ENCODE assay signal across 23 mouse cellular contexts in genomic region chr7:141577801-141578200, GRCm38 (mm10). TPM values are rescaled to one million over a fixed set of nuclear protein-coding genes. Genes with fewer than 3 reads are reported as not detected.
DNase-seq lines count a peak whose midpoint lies in the region; ATAC-seq and TF ChIP-seq lines count a peak whose summit lies in the region.
"Had no signal": no experiment of that assay in that cellular context is flagged by ENCODE, and none has a peak within 500 bp of the region (broad histone marks: within the 10 kb centered on the region; RNA-seq: fewer than 3 reads in every experiment).

No protein-coding gene starts in this region.

- no peak for ATAC-seq in liver, embryonic 12.5 days
- ATAC-seq in liver, embryonic 11.5 days (replicated peaks; ENCODE audit: low FRiP score), result no peak
- no peak for ATAC-seq in liver, embryonic 16.5 days (ENCODE audit: low read depth)
- ATAC-seq: forebrain, embryonic 13.5 days; forebrain, postnatal 0 days had no signal

- no peak for TF ChIP-seq POLR2A in bone marrow macrophage, adult 2 months (IDR thresholded peaks at IDR 0.05; ENCODE audit: borderline replicate concordance, low read depth, low read length)

- TF ChIP-seq CTCF in bone marrow macrophage, adult 2 months (IDR thresholded peaks at IDR 0.05; ENCODE audit: low read depth, low read length), result no peak

- no peaks in the 10 kb centered on the region for H3K27me3 ChIP-seq in liver, embryonic 12.5 days (replicated peaks)
- H3K27me3 ChIP-seq in liver, embryonic 11.5 days (replicated peaks; ENCODE audit: control insufficient read depth, insufficient read depth, low read length), result no peaks in the 10 kb centered on the region
- H3K27me3 ChIP-seq in liver, embryonic 16.5 days (ENCODE audit: control insufficient read depth, insufficient read depth, low read depth, low read length), result no peaks in the 10 kb centered on the region
- no peaks in the 10 kb centered on the region for H3K27me3 ChIP-seq in forebrain, embryonic 10.5 days (ENCODE audit: poor library complexity, severe bottlenecking)
- H3K27me3 ChIP-seq: CH12.LX; embryonic facial prominence, embryonic 13.5 days; forebrain, embryonic 13.5 days; heart, embryonic 15.5 days; hindbrain, embryonic 15.5 days had no signal

- WGBS in liver, embryonic 12.5 days (ENCODE audit: insufficient replicate concordance), result 44% methylated on average over 3 of the region's 3 CpGs
- WGBS in liver, embryonic 11.5 days, result 59% methylated on average over 3 of the region's 3 CpGs
- WGBS in liver, embryonic 16.5 days (ENCODE audit: insufficient replicate concordance), result 34% methylated on average over 3 of the region's 3 CpGs
- 91% methylated on average over 3 of the region's 3 CpGs for WGBS in forebrain, embryonic 10.5 days

- H3K36me3 ChIP-seq in liver, embryonic 12.5 days, result peaks cover 30% of the 10 kb centered on the region
- no peaks in the 10 kb centered on the region for H3K36me3 ChIP-seq in liver, embryonic 11.5 days (ENCODE audit: control insufficient read depth, insufficient read depth, low read length)
- H3K36me3 ChIP-seq in liver, embryonic 16.5 days (ENCODE audit: control insufficient read depth, insufficient read depth), result no peaks in the 10 kb centered on the region
- H3K36me3 ChIP-seq in forebrain, embryonic 10.5 days (replicated peaks), result peaks cover 30% of the 10 kb centered on the region; the same call in 1 of the 2 replicates
- H3K36me3 ChIP-seq: heart, embryonic 15.5 days; hindbrain, embryonic 15.5 days had no signal

- H3K4me3 ChIP-seq in liver, embryonic 12.5 days, result no peak overlapping the region
- H3K4me3 ChIP-seq in liver, embryonic 11.5 days (ENCODE audit: low read depth, low read length), result no peak overlapping the region
- no peak overlapping the region for H3K4me3 ChIP-seq in bone marrow macrophage, adult 2 months (ENCODE audit: insufficient read depth, low read length)
- no peak overlapping the region for H3K4me3 ChIP-seq in liver, embryonic 16.5 days (ENCODE audit: low read depth, low read length)
- H3K4me3 ChIP-seq in forebrain, embryonic 10.5 days, result no peak overlapping the region
- H3K4me3 ChIP-seq: embryonic facial prominence, embryonic 13.5 days; forebrain, embryonic 13.5 days; heart, adult 2 months; heart, embryonic 15.5 days; hindbrain, embryonic 10.5 days; hindbrain, embryonic 15.5 days had no signal

- peak overlapping the region; percentile 77 for H3K27ac ChIP-seq in liver, embryonic 12.5 days
- H3K27ac ChIP-seq in liver, embryonic 11.5 days (ENCODE audit: low read depth, low read length), result no peak overlapping the region
- peak overlapping the region; percentile 59 for H3K27ac ChIP-seq in bone marrow macrophage, adult 2 months (ENCODE audit: insufficient read depth, low read depth, low read length)
- 0 out of 2 replicates have a peak overlapping the region, but pooled peaks have one; percentile 12 for H3K27ac ChIP-seq in liver, embryonic 16.5 days (ENCODE audit: low read length)
- H3K27ac ChIP-seq in forebrain, embryonic 10.5 days, result no peak overlapping the region
- H3K27ac ChIP-seq: embryonic facial prominence, embryonic 13.5 days; forebrain, embryonic 13.5 days; heart, adult 2 months; heart, embryonic 15.5 days; hindbrain, embryonic 10.5 days; hindbrain, embryonic 15.5 days had no signal

- intact Hi-C loops in heart, postnatal 25 days (cut with DNase I), result no loop called here

- peaks cover 95% of the 10 kb centered on the region for H3K4me1 ChIP-seq in liver, embryonic 12.5 days
- H3K4me1 ChIP-seq in liver, embryonic 11.5 days (replicated peaks; ENCODE audit: control insufficient read depth, insufficient read depth, low read length), result peaks cover 50% of the 10 kb centered on the region
- H3K4me1 ChIP-seq in bone marrow macrophage, adult 2 months (ENCODE audit: control insufficient read depth, insufficient read depth, low read length), result peaks cover 73% of the 10 kb centered on the region
- peaks cover 73% of the 10 kb centered on the region for H3K4me1 ChIP-seq in liver, embryonic 16.5 days (ENCODE audit: control insufficient read depth, low read depth, low read length)
- H3K4me1 ChIP-seq in forebrain, embryonic 10.5 days, result no peaks in the 10 kb centered on the region; the same call in 1 of the 2 replicates
- H3K4me1 ChIP-seq: embryonic facial prominence, embryonic 13.5 days; forebrain, embryonic 13.5 days; hindbrain, embryonic 10.5 days had no signal

- H3K9ac ChIP-seq in liver, embryonic 12.5 days, result peak overlapping the region; percentile 36
- no peak overlapping the region for H3K9ac ChIP-seq in liver, embryonic 11.5 days (ENCODE audit: low read depth, low read length)
- H3K9ac ChIP-seq in liver, embryonic 16.5 days (ENCODE audit: low read depth, low read length), result no peak overlapping the region
- H3K9ac ChIP-seq: embryonic facial prominence, embryonic 13.5 days; forebrain, embryonic 13.5 days; forebrain, postnatal 0 days; heart, embryonic 15.5 days; hindbrain, embryonic 15.5 days had no signal

- no peaks in the 10 kb centered on the region for H3K9me3 ChIP-seq in liver, embryonic 12.5 days (replicated peaks)
- no peaks in the 10 kb centered on the region for H3K9me3 ChIP-seq in liver, embryonic 11.5 days (ENCODE audit: control insufficient read depth, low read length)
- H3K9me3 ChIP-seq in liver, embryonic 16.5 days (replicated peaks; ENCODE audit: control insufficient read depth, low read length), result no peaks in the 10 kb centered on the region
- H3K9me3 ChIP-seq in forebrain, embryonic 10.5 days, result no peaks in the 10 kb centered on the region
- H3K9me3 ChIP-seq: embryonic facial prominence, embryonic 13.5 days; forebrain, embryonic 13.5 days; heart, embryonic 15.5 days; hindbrain, embryonic 10.5 days; hindbrain, embryonic 15.5 days had no signal

- DNase-seq in liver, embryonic 11.5 days (ENCODE audit: low spot score), result no peak
- peak; percentile 45 for DNase-seq in MEL-GATA-1-ER (ENCODE audit: extremely low read depth, low read depth)
- no peak for DNase-seq in forebrain, embryonic 10.5 days (ENCODE audit: extremely low spot score, low spot score)
- no peak for DNase-seq in adrenal gland, adult (ENCODE audit: inconsistent age in 2 of 2, low spot score in 1 of 2)
- no peak for DNase-seq in heart, postnatal 25 days (ENCODE audit: low spot score)
- DNase-seq: adrenal gland, adult 2 months; cerebellum, adult 11-12 months; cerebellum, adult 9-10 months; cerebellum, postnatal 25 days; forebrain, postnatal 0 days; gastrocnemius, postnatal 14 days; heart, adult 2 months; heart, postnatal 14 days had no signal

- peak overlapping the region; percentile 42 for H3K4me2 ChIP-seq in liver, embryonic 12.5 days
- H3K4me2 ChIP-seq in liver, embryonic 11.5 days, result no peak overlapping the region
- no peak overlapping the region for H3K4me2 ChIP-seq in liver, embryonic 16.5 days (ENCODE audit: low read depth, low read length)
- H3K4me2 ChIP-seq: embryonic facial prominence, embryonic 13.5 days; forebrain, embryonic 13.5 days; heart, embryonic 11.5 days; heart, embryonic 15.5 days; hindbrain, embryonic 15.5 days had no signal

RNA-seq across cellular contexts. Expression of gene Ap2a2, which starts 15.8 kb away (rescaled TPM):
- polyA plus RNA-seq in liver, embryonic 12.5 days (2016; fragmentation: Nextera tagmentation; extraction: Ambion mirVana), result 91.6 and 92.0 TPM in 2 replicates
- polyA plus RNA-seq in liver, embryonic 11.5 days (2014; fragmentation: Nextera tagmentation; extraction: Ambion mirVana), result 94.4 and 102 TPM in 2 replicates
- 103 and 114 TPM in 2 replicates for polyA plus RNA-seq in bone marrow macrophage, adult 2 months (2012; ENCODE audit: insufficient read depth, insufficient read length, missing spikeins)
- 66.7 and 70.7 TPM in 2 replicates for polyA plus RNA-seq in liver, embryonic 16.5 days (2015; fragmentation: Nextera tagmentation; extraction: Ambion mirVana)
- polyA plus RNA-seq in forebrain, embryonic 10.5 days (2016; fragmentation: Nextera tagmentation; extraction: Ambion mirVana), result 104 and 105 TPM in 2 replicates
- 10 to 100 TPM; 48.9 to 56.1 TPM for total RNA-seq in heart, postnatal 25 days (2021)

RNA-seq across cellular contexts. Expression of gene Chid1, which starts 38.1 kb away (rescaled TPM):
- polyA plus RNA-seq in liver, embryonic 12.5 days (2016; fragmentation: Nextera tagmentation; extraction: Ambion mirVana), result 32.0 and 32.7 TPM in 2 replicates
- polyA plus RNA-seq in liver, embryonic 11.5 days (2014; fragmentation: Nextera tagmentation; extraction: Ambion mirVana), result 39.2 and 48.1 TPM in 2 replicates
- polyA plus RNA-seq in bone marrow macrophage, adult 2 months (2012; ENCODE audit: insufficient read depth, insufficient read length, missing spikeins), result 16.3 TPM in 2 replicates
- polyA plus RNA-seq in liver, embryonic 16.5 days (2015; fragmentation: Nextera tagmentation; extraction: Ambion mirVana), result 25.3 and 26.6 TPM in 2 replicates
- 24.8 and 25.4 TPM in 2 replicates for polyA plus RNA-seq in forebrain, embryonic 10.5 days (2016; fragmentation: Nextera tagmentation; extraction: Ambion mirVana)
- total RNA-seq in heart, postnatal 25 days (2021), result 10 to 100 TPM; 46.6 to 47.1 TPM

Comparison
In these comparisons a context has a peak if more than half of its experiments do, and no peak if none do; other contexts are left out.
1. H3K27ac ChIP-seq: peak in liver, embryonic 12.5 days (single experiment), bone marrow macrophage, adult 2 months (single experiment) and liver, embryonic 16.5 days (single experiment); none in liver, embryonic 11.5 days (single experiment) and forebrain, embryonic 10.5 days (single experiment).